Mouse (Mus musculus): ENCODE data around the gene Mrgpra2a. TPM values are rescaled to one million over a fixed set of nuclear protein-coding genes. Genes with fewer than 3 reads are reported as not detected.
"Not testable (repeated sequence)": the region's sequence is repeated elsewhere in the genome, so short reads cannot be mapped to it uniquely, and the experiment has no call there.

Mrgpra2a gene
- polyA plus RNA-seq (2012; rRNA removed), result not detected in 2 replicates

DNA sequence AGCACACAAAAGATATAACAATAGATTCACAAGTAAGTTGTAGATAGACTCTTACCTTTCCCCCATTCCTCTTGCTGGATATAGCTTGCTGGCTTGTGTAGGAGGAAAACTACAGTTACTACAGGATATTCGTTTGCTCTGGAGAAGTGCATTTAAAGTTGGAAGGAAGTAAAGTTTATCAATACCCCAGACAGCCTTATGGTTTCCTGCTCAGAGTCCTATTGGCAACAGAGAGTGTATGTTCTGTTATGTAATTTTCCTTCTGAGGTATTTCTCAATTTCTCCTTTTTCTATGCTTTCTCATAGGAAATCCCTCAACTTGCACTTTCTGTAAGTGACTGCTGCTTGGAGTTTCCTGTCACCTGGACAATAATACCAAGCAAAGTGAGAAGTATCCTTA is at the start of gene Mrgpra2a:
Mrgpra2a (minus strand) TSS at position 125 of the 400 bp plus-strand sequence.
- DNase-seq (ENCODE audit: low spot score), result not testable (repeated sequence)

GRCm38 (mm10) chr7:47491266-47491665 is 39.3 kb upstream of the Mrgpra2a start:
- not testable (repeated sequence) for DNase-seq (ENCODE audit: low spot score)

- not testable (repeated sequence) for DNase-seq (ENCODE audit: low spot score)
Observed at GRCm38 (mm10) chr7:47489438-47489837, 37.5 kb upstream of the Mrgpra2a start.

DNA sequence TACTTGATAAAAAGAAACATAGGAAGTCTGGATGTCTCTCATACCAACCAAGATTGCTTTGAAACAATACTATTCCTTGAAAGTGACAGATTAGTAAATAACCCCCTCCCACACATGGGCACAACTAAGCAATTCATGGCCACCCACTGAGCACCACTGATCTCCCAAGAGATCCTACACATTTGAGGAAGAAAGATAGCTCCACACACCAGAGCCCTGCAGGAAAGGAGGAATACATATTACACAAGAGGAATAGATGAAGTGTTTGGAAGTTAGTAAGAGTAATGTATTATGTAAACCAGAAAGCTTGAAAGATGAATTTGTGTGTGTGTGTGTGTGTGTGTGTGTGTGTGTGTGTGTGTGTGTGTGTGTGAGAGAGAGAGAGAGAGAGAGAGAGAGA is 31.2 kb upstream of the Mrgpra2a start:
- DNase-seq (ENCODE audit: low spot score), result not testable (repeated sequence)

DNA sequence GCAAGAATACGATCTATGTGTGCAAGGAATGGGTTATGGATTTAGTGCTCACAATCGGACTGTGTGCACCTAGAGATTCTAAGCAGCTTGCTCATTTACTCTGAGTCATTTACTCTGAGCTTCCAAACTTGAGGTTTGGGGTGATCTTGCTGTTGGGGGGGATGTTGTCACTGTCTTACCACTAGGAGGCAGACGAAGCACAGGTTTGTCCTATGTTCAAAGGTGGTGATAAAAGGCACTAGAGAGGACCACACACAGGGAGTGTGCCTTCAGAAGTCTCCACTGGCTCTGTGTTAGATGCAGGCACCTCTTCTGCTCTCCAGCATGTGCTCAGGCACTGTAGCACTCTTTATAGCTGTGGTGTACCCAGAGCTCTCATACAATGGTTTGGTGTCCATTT is 22.0 kb upstream of the Mrgpra2a start:
- DNase-seq (ENCODE audit: low spot score), result not testable (repeated sequence)

DNA sequence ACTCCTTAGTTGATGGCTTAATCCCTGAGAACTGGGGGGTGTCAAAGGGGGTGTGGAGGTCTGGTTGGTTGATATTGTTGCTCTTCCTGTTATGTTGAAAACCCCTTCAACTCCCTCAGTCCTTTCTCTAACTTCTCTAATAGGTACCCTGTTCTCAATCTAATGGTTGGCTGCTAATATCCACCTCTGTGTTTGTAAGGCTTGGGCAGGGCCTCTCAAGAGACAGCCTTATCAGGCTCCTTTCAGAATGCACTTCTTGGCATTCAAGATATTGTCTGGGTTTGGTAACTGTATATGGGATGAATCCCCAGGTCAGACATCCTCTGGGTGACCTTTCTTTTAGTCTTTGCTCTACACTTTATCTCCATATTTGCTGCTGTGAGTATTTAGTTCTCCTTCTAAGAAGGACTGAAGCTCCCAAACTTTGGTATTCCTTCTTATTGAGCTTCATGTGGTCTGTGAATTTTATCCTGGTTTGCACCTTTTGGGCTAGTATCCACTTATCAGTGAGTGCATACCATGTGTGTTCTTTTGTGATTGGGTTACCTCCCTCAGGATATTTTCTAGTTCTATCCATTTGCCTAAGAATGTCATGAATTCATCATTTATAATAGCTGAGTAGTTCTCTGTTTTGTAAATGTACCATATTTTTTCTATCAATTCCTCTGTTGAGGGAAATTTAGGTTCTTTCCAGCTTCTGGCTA is 13.5 kb upstream of the Mrgpra2a start:
- DNase-seq (ENCODE audit: low spot score), result not testable (repeated sequence)

- DNase-seq (ENCODE audit: low spot score), result not testable (repeated sequence)
Observed at GRCm38 (mm10) chr7:47445729-47446128, 6.2 kb downstream of the Mrgpra2a start.

DNA sequence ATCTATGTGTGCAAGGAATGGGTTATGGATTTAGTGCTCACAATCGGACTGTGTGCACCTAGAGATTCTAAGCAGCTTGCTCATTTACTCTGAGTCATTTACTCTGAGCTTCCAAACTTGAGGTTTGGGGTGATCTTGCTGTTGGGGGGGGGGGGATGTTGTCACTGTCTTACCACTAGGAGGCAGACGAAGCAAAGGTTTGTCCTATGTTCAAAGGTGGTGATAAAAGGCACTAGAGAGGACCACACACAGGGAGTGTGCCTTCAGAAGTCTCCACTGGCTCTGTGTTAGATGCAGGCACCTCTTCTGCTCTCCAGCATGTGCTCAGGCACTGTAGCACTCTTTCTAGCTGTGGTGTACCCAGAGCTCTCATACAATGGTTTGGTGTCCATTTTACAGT is 15.5 kb downstream of the Mrgpra2a start:
- not testable (repeated sequence) for DNase-seq (ENCODE audit: low spot score)

DNA sequence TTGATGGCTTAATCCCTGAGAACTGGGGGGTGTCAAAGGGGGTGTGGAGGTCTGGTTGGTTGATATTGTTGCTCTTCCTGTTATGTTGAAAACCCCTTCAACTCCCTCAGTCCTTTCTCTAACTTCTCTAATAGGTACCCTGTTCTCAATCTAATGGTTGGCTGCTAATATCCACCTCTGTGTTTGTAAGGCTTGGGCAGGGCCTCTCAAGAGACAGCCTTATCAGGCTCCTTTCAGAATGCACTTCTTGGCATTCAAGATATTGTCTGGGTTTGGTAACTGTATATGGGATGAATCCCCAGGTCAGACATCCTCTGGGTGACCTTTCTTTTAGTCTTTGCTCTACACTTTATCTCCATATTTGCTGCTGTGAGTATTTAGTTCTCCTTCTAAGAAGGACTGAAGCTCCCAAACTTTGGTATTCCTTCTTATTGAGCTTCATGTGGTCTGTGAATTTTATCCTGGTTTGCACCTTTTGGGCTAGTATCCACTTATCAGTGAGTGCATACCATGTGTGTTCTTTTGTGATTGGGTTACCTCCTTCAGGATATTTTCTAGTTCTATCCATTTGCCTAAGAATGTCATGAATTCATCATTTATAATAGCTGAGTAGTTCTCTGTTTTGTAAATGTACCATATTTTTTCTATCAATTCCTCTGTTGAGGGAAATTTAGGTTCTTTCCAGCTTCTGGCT is 24.0 kb downstream of the Mrgpra2a start:
- not testable (repeated sequence) for DNase-seq (ENCODE audit: low spot score)

GRCm38 (mm10) chr7:47410602-47411001 is 41.3 kb downstream of the Mrgpra2a start:
- DNase-seq (ENCODE audit: low spot score), result no peak

GRCm38 (mm10) chr7:47409545-47409944 is 42.4 kb downstream of the Mrgpra2a start:
- no peak for DNase-seq (ENCODE audit: low spot score)

- no peak for DNase-seq (ENCODE audit: low spot score)
Observed at GRCm38 (mm10) chr7:47401125-47401524, 50.8 kb downstream of the Mrgpra2a start.

Other genes with a start within 250 kb of the Mrgpra2a start
- gene Mrgpra6, start 247.2 kb downstream of the Mrgpra2a start, polyA plus RNA-seq (2012; rRNA removed), result not detected in 2 replicates
- not detected in 2 replicates for gene Mrgpra9, start 199.3 kb downstream of the Mrgpra2a start, polyA plus RNA-seq (2012; rRNA removed)
- not detected in 2 replicates for gene Mrgpra1, start 97.9 kb downstream of the Mrgpra2a start, polyA plus RNA-seq (2012; rRNA removed)
- not detected in 2 replicates for gene Mrgpra2b, start 76.7 kb upstream of the Mrgpra2a start, polyA plus RNA-seq (2012; rRNA removed)
- not detected in 2 replicates for gene Mrgpra3, start 149.2 kb upstream of the Mrgpra2a start, polyA plus RNA-seq (2012; rRNA removed)